25 mouse cellular contexts compared by ENCODE assay signal in genomic region chr17:46823091-46823490, GRCm38 (mm10). TPM values are rescaled to one million over a fixed set of nuclear protein-coding genes. Genes with fewer than 3 reads are reported as not detected.
DNase-seq lines count a peak whose midpoint lies in the region; TF ChIP-seq lines count a peak whose summit lies in the region.
"Had no signal": no experiment of that assay in that cellular context is flagged by ENCODE, and none has a peak within 500 bp of the region (broad histone marks: within the 10 kb centered on the region; RNA-seq: fewer than 3 reads in every experiment).

No protein-coding gene starts in this region.

- no peak for TF ChIP-seq CTCF in testis, adult 2 months (IDR thresholded peaks at IDR 0.05; ENCODE audit: control insufficient read depth, insufficient read depth, insufficient replicate concordance, low read depth, low read length)

- H3K4me1 ChIP-seq in testis, adult 2 months (ENCODE audit: control insufficient read depth, insufficient read depth, low read length): no peaks in the 10 kb centered on the region; the same call in 1 of the 2 replicates

- no peak overlapping the region for H3K27ac ChIP-seq in testis, adult 2 months (ENCODE audit: control insufficient read depth, insufficient read depth, low read depth, low read length)

- DNase-seq in testis, postnatal 14 days (ENCODE audit: low spot score): no peak
- DNase-seq in ES-CJ7 (ENCODE audit: low read depth, low spot score) (peak; percentile 55), R1 (ENCODE audit: low read depth, low spot score) (peak; percentile 85), ZHBTc4 (ENCODE audit: low read depth, low spot score) (peak; percentile 56), adipocyte (ENCODE audit: low spot score) (no peak)
- DNase-seq in ovary, postnatal 10 days (ENCODE audit: low spot score): no peak
- no peak for DNase-seq in heart, postnatal 4 days
- DNase-seq: adrenal gland, adult 2 months; adrenal gland, adult 8-10 months; adrenal gland, postnatal 10 days; adrenal gland, postnatal 14 days; adrenal gland, postnatal 25 days; adrenal gland, postnatal 36 days; B cell, adult 2 months; cerebellum, adult 11 months; cerebellum, adult 11-12 months; cerebellum, adult 18-20 months; cerebellum, adult 2 months; cerebellum, adult 8-10 months; cerebellum, adult 9-10 months had no signal

- TF ChIP-seq POLR2A in testis, adult 2 months (IDR thresholded peaks at IDR 0.05; ENCODE audit: control insufficient read depth, low read depth, low read length): no peak

- no peaks in the 10 kb centered on the region for H3K27me3 ChIP-seq in testis, adult 2 months (ENCODE audit: control insufficient read depth, insufficient read depth, low read length)
- H3K27me3 ChIP-seq: CH12.LX, Patski had no signal

- peaks cover 7% of the 10 kb centered on the region for H3K36me3 ChIP-seq in testis, adult 2 months (ENCODE audit: control insufficient read depth, insufficient read depth, low read length)

- peak overlapping the region; percentile 25; the same call in 1 of the 2 replicates for H3K4me3 ChIP-seq in testis, adult 2 months (ENCODE audit: control insufficient read depth, low read depth, low read length)

RNA-seq across cellular contexts. Expression of gene Bicral, which starts 35.2 kb away (rescaled TPM):
- 11.0 and 13.2 TPM in 2 replicates for polyA plus RNA-seq in testis, adult 2 months (2012; rRNA removed)
- 10 to 100 TPM; 11.8 to 14.0 TPM for total RNA-seq in heart, postnatal 4 days (2021)

RNA-seq across cellular contexts. Expression of gene Rpl7l1, which starts 40.6 kb away (rescaled TPM):
- 13.3 and 14.1 TPM in 2 replicates for polyA plus RNA-seq in testis, adult 2 months (2012; rRNA removed)
- 10 to 100 TPM; 69.6 to 71.9 TPM for total RNA-seq in heart, postnatal 4 days (2021)

RNA-seq across cellular contexts. Expression of gene 2310039H08Rik, which starts 50.7 kb away (rescaled TPM):
- 86.6 and 89.2 TPM in 2 replicates for polyA plus RNA-seq in testis, adult 2 months (2012; rRNA removed)
- 10 to 100 TPM; 28.6 to 29.9 TPM for total RNA-seq in heart, postnatal 4 days (2021)

RNA-seq across cellular contexts. Expression of gene Ptcra, which starts 59.6 kb away (rescaled TPM):
- 0.18 and 0.23 TPM in 2 replicates for polyA plus RNA-seq in testis, adult 2 months (2012; rRNA removed)
- not detected for total RNA-seq in heart, postnatal 4 days (2021)
- total RNA-seq: adrenal gland, adult 18-20 months; adrenal gland, adult 2 months; adrenal gland, adult 8-10 months; adrenal gland, postnatal 10 days; adrenal gland, postnatal 25 days; adrenal gland, postnatal 36 days had no signal
- polyA plus RNA-seq: activated CD4-positive, CD25-positive, alpha-beta regulatory T cell, adult 4 months; adrenal gland, adult 2 months had no signal

Comparison
In these comparisons a context has a peak if more than half of its experiments do, and no peak if none do; other contexts are left out.
1. DNase-seq: peak in ES-CJ7 (single experiment), R1 (single experiment) and ZHBTc4 (single experiment); none in testis, postnatal 14 days (single experiment), ovary, postnatal 10 days (single experiment), adipocyte (single experiment) and heart, postnatal 4 days (single experiment).